In genomic region chr19:3260016-3260415, GRCm38 (mm10) we compare ENCODE assay signal across 26 mouse cellular contexts. TPM values are rescaled to one million over a fixed set of nuclear protein-coding genes. Genes with fewer than 3 reads are reported as not detected.
DNase-seq lines count a peak whose midpoint lies in the region; ATAC-seq and TF ChIP-seq lines count a peak whose summit lies in the region.
"Had no signal": no experiment of that assay in that cellular context is flagged by ENCODE, and none has a peak within 500 bp of the region (broad histone marks: within the 10 kb centered on the region; RNA-seq: fewer than 3 reads in every experiment).

No protein-coding gene starts in this region.

- ATAC-seq in CD4-positive, CD25-positive, alpha-beta regulatory T cell, adult 4 months, result no peak
- ATAC-seq in G1E (ENCODE audit: extremely low read depth, insufficient number of reproducible peaks, low FRiP score, poor library complexity, severe bottlenecking), result no peak
- ATAC-seq in hindbrain, embryonic 13.5 days (ENCODE audit: low FRiP score), result no peak
- ATAC-seq: forebrain, embryonic 16.5 days; intestine, postnatal 0 days had no signal

- no peaks in the 10 kb centered on the region for H3K9me3 ChIP-seq in G1E (replicated peaks)
- H3K9me3 ChIP-seq in hindbrain, embryonic 13.5 days, result no peaks in the 10 kb centered on the region
- H3K9me3 ChIP-seq: embryonic facial prominence, embryonic 12.5 days; kidney, embryonic 15.5 days; limb, embryonic 12.5 days; liver, embryonic 13.5 days; neural tube, embryonic 13.5 days had no signal

- H3K36me3 ChIP-seq in G1E (replicated peaks), result peaks cover 54% of the 10 kb centered on the region
- peaks cover 57% of the 10 kb centered on the region for H3K36me3 ChIP-seq in hindbrain, embryonic 13.5 days

- H3K9ac ChIP-seq in hindbrain, embryonic 13.5 days, result no peak overlapping the region
- H3K9ac ChIP-seq: embryonic facial prominence, embryonic 12.5 days; hindbrain, embryonic 14.5 days; kidney, embryonic 15.5 days; limb, embryonic 12.5 days; liver, embryonic 13.5 days; lung, embryonic 14.5 days; neural tube, embryonic 13.5 days had no signal

- H3K27ac ChIP-seq in hindbrain, embryonic 13.5 days, result no peak overlapping the region
- H3K27ac ChIP-seq: embryonic facial prominence, embryonic 12.5 days; hindbrain, embryonic 14.5 days; kidney, embryonic 15.5 days; limb, embryonic 12.5 days; liver, embryonic 13.5 days; neural tube, embryonic 13.5 days had no signal

- no peaks in the 10 kb centered on the region for H3K27me3 ChIP-seq in G1E (ENCODE audit: insufficient read depth, low read length)
- H3K27me3 ChIP-seq in hindbrain, embryonic 13.5 days, result no peaks in the 10 kb centered on the region
- H3K27me3 ChIP-seq: embryonic facial prominence, embryonic 12.5 days; kidney, embryonic 15.5 days; limb, embryonic 12.5 days; liver, embryonic 13.5 days; neural tube, embryonic 13.5 days had no signal

- no peak for TF ChIP-seq POLR2A in lung, adult 2 months (IDR thresholded peaks at IDR 0.05; ENCODE audit: borderline replicate concordance, extremely low read depth, low read depth, low read length)

- no peak for TF ChIP-seq CTCF in lung, adult 2 months (IDR thresholded peaks at IDR 0.05; ENCODE audit: insufficient read depth, low read length)
- TF ChIP-seq CTCF in G1E (IDR thresholded peaks at IDR 0.05; ENCODE audit: low read depth, low read length), result no peak

- H3K4me1 ChIP-seq in lung, adult 2 months (ENCODE audit: control insufficient read depth, insufficient read depth, low read length), result no peaks in the 10 kb centered on the region
- H3K4me1 ChIP-seq in G1E (ENCODE audit: insufficient read depth, low read depth, low read length), result peaks cover 5% of the 10 kb centered on the region; the same call in 1 of the 2 replicates
- H3K4me1 ChIP-seq in hindbrain, embryonic 13.5 days (replicated peaks), result no peaks in the 10 kb centered on the region
- H3K4me1 ChIP-seq: embryonic facial prominence, embryonic 12.5 days; kidney, embryonic 15.5 days; limb, embryonic 12.5 days; liver, embryonic 13.5 days; neural tube, embryonic 13.5 days had no signal

- H3K4me3 ChIP-seq in lung, adult 2 months (replicated peaks; ENCODE audit: extremely low read depth, low read depth, low read length), result no peak overlapping the region
- no peak overlapping the region for H3K4me3 ChIP-seq in G1E (ENCODE audit: low read depth, low read length)
- H3K4me3 ChIP-seq in hindbrain, embryonic 13.5 days, result no peak overlapping the region
- H3K4me3 ChIP-seq: embryonic facial prominence, embryonic 12.5 days; kidney, embryonic 15.5 days; limb, embryonic 12.5 days; liver, embryonic 13.5 days; myocyte; neural tube, embryonic 13.5 days had no signal

- DNase-seq in CD4-positive, CD25-positive, alpha-beta regulatory T cell, adult 2 months (ENCODE audit: low read depth, low spot score), result peak; percentile 0
- DNase-seq in kidney, adult 11 months, result peak; percentile 0
- no peak for DNase-seq in kidney, adult 18-20 months
- DNase-seq in lung, adult 2 months, result peak; percentile 1
- DNase-seq in lung, postnatal 10 days, result no peak
- DNase-seq in G1E (ENCODE audit: low spot score), result peak; percentile 0
- DNase-seq: adrenal gland, postnatal 14 days; cerebellum, adult 11 months; cerebellum, adult 9-11 months; embryo, embryonic 11 days; heart, postnatal 4 days; liver, embryonic 13.5 days; lung, embryonic 14.5 days; thymus, adult 2 months; thymus, postnatal 36 days had no signal

- H3K4me2 ChIP-seq in hindbrain, embryonic 13.5 days, result no peak overlapping the region
- H3K4me2 ChIP-seq: embryonic facial prominence, embryonic 12.5 days; hindbrain, embryonic 14.5 days; kidney, embryonic 15.5 days; limb, embryonic 12.5 days; liver, embryonic 13.5 days; lung, embryonic 14.5 days; midbrain, embryonic 11.5 days; neural tube, embryonic 13.5 days had no signal

- 89% methylated on average over 8 of the region's 8 CpGs for WGBS in lung, adult 2 months
- WGBS in hindbrain, embryonic 13.5 days, result 96% methylated on average over 8 of the region's 8 CpGs

RNA-seq across cellular contexts. Expression of gene Mrpl21, which starts 22.7 kb away (rescaled TPM):
- 100 to 1,000 TPM in 1 of 2 experiments, 10 to 100 TPM in 1; 88.6 to 126 TPM for polyA plus RNA-seq in CD4-positive, CD25-positive, alpha-beta regulatory T cell, adult 4 months (2017; shearing (Covaris generic))
- polyA plus RNA-seq in lung, adult 2 months (2012; rRNA removed), result 26.9 and 29.5 TPM in 2 replicates
- 54.5 and 57.3 TPM in 2 replicates for total RNA-seq in G1E (2014; fragmentation: Nextera tagmentation)
- 92.9 and 105 TPM in 2 replicates for total RNA-seq in G1E (2017)
- 6.9 and 27.4 TPM in 2 replicates for polyA plus RNA-seq in G1E (2012)
- 104 and 107 TPM in 2 replicates for polyA plus RNA-seq in hindbrain, embryonic 13.5 days (2015; fragmentation: Nextera tagmentation; extraction: Ambion mirVana)

RNA-seq across cellular contexts. Expression of gene Ighmbp2, which starts 22.8 kb away (rescaled TPM):
- polyA plus RNA-seq in CD4-positive, CD25-positive, alpha-beta regulatory T cell, adult 4 months (2017; shearing (Covaris generic)), result 1 to 10 TPM; 4.9 to 7.4 TPM
- 5.8 and 7.5 TPM in 2 replicates for polyA plus RNA-seq in lung, adult 2 months (2012; rRNA removed)
- total RNA-seq in G1E (2014; fragmentation: Nextera tagmentation) (2.8 and 6.5 TPM in 2 replicates), G1E (2017) (5.1 and 5.6 TPM in 2 replicates)
- polyA plus RNA-seq in G1E (2012), result 10.6 and 12.0 TPM in 2 replicates
- 10.5 and 12.1 TPM in 2 replicates for polyA plus RNA-seq in hindbrain, embryonic 13.5 days (2015; fragmentation: Nextera tagmentation; extraction: Ambion mirVana)

Comparison
In these comparisons a context has a peak if more than half of its experiments do, and no peak if none do; other contexts are left out.
1. DNase-seq: peak in CD4-positive, CD25-positive, alpha-beta regulatory T cell, adult 2 months (single experiment), kidney, adult 11 months (single experiment), lung, adult 2 months (single experiment) and G1E (single experiment); none in kidney, adult 18-20 months (single experiment) and lung, postnatal 10 days (single experiment).